Mouse (Mus musculus): ENCODE measurements around the gene Kcnj3. TPM values are rescaled to one million over a fixed set of nuclear protein-coding genes. Genes with fewer than 3 reads are reported as not detected.

Kcnj3 gene
- polyA plus RNA-seq (2015; fragmentation: Nextera tagmentation; extraction: Ambion mirVana) = 0.62 and 0.64 TPM in 2 replicates

DNA sequence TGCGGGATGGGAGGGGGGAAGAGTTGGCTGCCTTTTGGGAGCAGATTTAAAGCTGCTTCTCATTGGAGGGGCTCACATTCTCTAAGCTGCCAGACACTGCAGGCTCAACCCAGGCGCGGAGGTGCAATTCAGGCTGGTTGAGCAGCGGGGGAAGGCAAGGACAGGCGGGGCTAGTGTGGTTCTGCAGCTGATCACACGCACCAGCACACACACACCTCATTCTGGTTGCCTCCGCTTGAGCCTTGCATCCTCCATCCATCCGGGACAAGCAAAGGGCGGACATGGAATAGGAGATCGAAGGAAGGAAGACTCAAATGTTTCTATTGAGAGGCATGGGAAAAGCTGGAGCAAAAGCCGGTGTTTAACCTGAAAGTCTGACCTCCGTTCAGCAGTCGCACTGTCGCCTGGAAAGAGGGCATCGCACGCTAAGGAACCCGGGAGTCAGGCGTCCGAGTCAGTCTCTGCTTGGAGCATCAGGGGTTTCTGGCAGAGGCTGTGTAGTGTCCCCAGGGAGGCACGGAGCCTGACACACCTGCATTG, at the start of gene Kcnj3:
TSS of gene Kcnj3 (plus strand) at position 250 of the 540 bp plus-strand sequence.
- ATAC-seq (ENCODE audit: low read depth) = no peak
- H3K9ac ChIP-seq (ENCODE audit: low read length) = no peak within 1 kb of the TSS; the same call in 1 of the 2 replicates
- 1% methylated on average over 20 of the region's 20 CpGs for WGBS
- H3K27me3 ChIP-seq (ENCODE audit: control insufficient read depth, insufficient read depth, low read depth, low read length) = peaks cover 30% of the 10 kb centered on the region
- no peaks in the 10 kb centered on the region for H3K36me3 ChIP-seq (ENCODE audit: control insufficient read depth, insufficient read depth, low read length)
- peaks cover 6% of the 10 kb centered on the region for H3K4me1 ChIP-seq (replicated peaks; ENCODE audit: control insufficient read depth, insufficient read depth, low read length)
- no peaks in the 10 kb centered on the region for H3K9me3 ChIP-seq (ENCODE audit: control insufficient read depth, low read length)
- H3K4me3 ChIP-seq (ENCODE audit: low read length) = peak within 1 kb of the TSS; percentile 43
- no peak within 1 kb of the TSS for H3K27ac ChIP-seq (ENCODE audit: low read length)
- peak within 1 kb of the TSS; percentile 63 for H3K4me2 ChIP-seq (ENCODE audit: low read depth, low read length)

DNA sequence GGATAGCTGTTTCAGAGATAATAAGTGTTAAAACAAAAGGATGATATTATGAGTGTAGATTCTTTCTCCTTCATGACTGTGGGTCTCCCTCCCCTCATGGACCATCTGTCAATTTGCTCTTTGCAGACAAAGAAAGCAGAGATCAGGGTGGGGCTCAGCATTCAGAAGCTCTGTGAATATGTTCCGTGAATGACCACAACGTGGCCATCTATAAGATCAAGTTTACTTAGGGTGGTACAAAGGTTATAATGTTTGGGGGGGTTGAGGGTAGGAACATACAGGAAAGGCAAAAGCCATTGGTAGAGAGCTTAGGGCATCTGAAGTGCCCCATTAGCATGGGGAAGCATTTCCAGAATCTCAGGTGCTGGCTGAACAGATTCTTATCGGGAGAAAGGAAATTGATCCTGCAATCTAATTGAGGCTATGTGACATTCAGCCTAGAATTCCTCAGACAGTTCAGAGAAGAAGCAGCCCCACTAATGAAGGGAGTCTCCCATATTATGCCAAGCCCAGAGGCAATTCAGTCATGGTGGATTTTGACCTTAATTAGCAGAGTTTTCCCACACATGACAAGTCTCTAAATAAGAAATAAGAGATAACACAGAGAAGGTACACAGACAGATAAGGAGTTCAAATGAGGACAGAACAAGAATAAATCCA, 45.3 kb upstream of the Kcnj3 start:
- no peaks in the 10 kb centered on the region for H3K36me3 ChIP-seq (ENCODE audit: control insufficient read depth, insufficient read depth, low read length)
- H3K27me3 ChIP-seq (ENCODE audit: control insufficient read depth, insufficient read depth, low read depth, low read length) = no peaks in the 10 kb centered on the region
- no peak overlapping the region for H3K4me2 ChIP-seq (ENCODE audit: low read depth, low read length)
- WGBS = 72% methylated on average over 3 of the region's 3 CpGs
- H3K9me3 ChIP-seq (ENCODE audit: control insufficient read depth, low read length) = no peaks in the 10 kb centered on the region
- no peaks in the 10 kb centered on the region for H3K4me1 ChIP-seq (replicated peaks; ENCODE audit: control insufficient read depth, insufficient read depth, low read length)
- H3K27ac ChIP-seq (ENCODE audit: low read length) = no peak overlapping the region
- ATAC-seq (ENCODE audit: low read depth) = no peak
- no peak overlapping the region for H3K4me3 ChIP-seq (ENCODE audit: low read length)
- H3K9ac ChIP-seq (ENCODE audit: low read length) = no peak overlapping the region

DNA sequence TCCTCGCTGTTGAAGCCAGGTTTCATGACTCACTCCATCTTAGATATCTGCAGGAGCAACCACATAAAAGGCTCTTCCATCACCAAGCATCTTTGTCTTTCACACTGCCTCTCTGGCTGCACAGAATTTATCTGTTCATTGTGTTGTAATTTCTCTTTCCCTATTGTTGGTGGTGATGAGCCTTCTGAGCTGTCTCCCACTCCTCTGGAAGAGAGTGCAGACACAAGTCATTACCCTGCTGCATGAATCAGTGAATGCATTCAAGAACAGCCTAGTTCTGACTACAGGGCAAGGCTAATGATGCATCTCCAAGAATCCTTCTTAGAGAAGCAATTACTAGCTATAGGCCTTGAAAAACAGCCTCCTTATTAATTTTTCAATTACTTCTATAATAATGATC, 30.5 kb upstream of the Kcnj3 start:
- H3K9ac ChIP-seq (ENCODE audit: low read length) = no peak overlapping the region
- H3K4me1 ChIP-seq (replicated peaks; ENCODE audit: control insufficient read depth, insufficient read depth, low read length) = no peaks in the 10 kb centered on the region
- no peak for ATAC-seq (ENCODE audit: low read depth)
- no peak overlapping the region for H3K27ac ChIP-seq (ENCODE audit: low read length)
- H3K27me3 ChIP-seq (ENCODE audit: control insufficient read depth, insufficient read depth, low read depth, low read length) = no peaks in the 10 kb centered on the region
- 59% methylated on average over 1 of the region's 1 CpGs for WGBS
- H3K4me3 ChIP-seq (ENCODE audit: low read length) = no peak overlapping the region
- no peaks in the 10 kb centered on the region for H3K36me3 ChIP-seq (ENCODE audit: control insufficient read depth, insufficient read depth, low read length)
- no peak overlapping the region for H3K4me2 ChIP-seq (ENCODE audit: low read depth, low read length)
- no peaks in the 10 kb centered on the region for H3K9me3 ChIP-seq (ENCODE audit: control insufficient read depth, low read length)

DNA sequence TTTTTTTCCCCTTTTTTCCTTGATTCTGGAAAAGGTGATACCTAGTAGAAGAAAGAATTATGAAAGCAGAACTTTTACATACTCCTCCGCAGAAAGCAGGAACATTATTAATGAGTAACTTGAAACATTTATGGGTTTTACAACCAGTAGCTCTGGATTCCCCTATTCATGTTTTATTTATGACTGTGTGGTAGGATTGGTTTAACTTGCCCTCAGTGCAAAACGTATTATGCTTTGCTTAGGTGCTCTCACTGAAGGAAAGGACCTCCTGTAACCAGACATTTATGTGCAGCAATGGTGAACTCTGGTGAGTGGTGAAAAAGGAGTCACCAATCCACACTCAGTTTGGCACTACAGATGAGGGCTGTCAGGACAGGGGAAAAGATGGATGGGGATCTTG, 8.1 kb upstream of the Kcnj3 start:
- 50% methylated on average over 2 of the region's 2 CpGs for WGBS
- no peak for ATAC-seq (ENCODE audit: low read depth)
- H3K9ac ChIP-seq (ENCODE audit: low read length) = no peak overlapping the region

DNA sequence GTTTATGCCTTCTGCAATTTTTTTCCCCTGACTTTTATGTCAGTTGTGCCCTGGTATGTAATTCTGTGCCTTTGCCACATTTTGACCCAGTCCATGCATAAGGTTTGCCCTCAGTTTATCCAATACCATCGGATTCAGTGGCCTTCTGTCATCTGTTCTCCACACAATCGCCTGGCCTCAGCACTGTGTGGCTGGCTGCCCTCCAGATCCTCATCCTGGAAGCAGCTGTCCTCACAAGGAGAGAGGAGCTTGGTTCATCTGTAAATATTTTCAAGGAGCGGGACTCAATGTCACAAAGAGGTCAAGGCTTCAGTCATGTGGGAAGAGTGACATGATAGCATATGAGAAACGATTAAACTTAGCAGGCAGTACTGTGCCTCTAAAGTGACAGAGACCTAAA, 3.7 kb upstream of the Kcnj3 start:
- peaks cover 6% of the 10 kb centered on the region; the same call in 1 of the 2 replicates for H3K4me1 ChIP-seq (replicated peaks; ENCODE audit: control insufficient read depth, insufficient read depth, low read length)
- WGBS = 30% methylated on average over 4 of the region's 4 CpGs
- H3K27me3 ChIP-seq (ENCODE audit: control insufficient read depth, insufficient read depth, low read depth, low read length) = peaks cover 22% of the 10 kb centered on the region
- H3K9ac ChIP-seq (ENCODE audit: low read length) = no peak overlapping the region
- no peak overlapping the region for H3K4me2 ChIP-seq (ENCODE audit: low read depth, low read length)
- no peak for ATAC-seq (ENCODE audit: low read depth)
- no peak overlapping the region for H3K4me3 ChIP-seq (ENCODE audit: low read length)
- no peak overlapping the region for H3K27ac ChIP-seq (ENCODE audit: low read length)
- no peaks in the 10 kb centered on the region for H3K9me3 ChIP-seq (ENCODE audit: control insufficient read depth, low read length)
- no peaks in the 10 kb centered on the region for H3K36me3 ChIP-seq (ENCODE audit: control insufficient read depth, insufficient read depth, low read length)

More for the DNA sequence above, 8.1 kb upstream of the Kcnj3 start:
- H3K27me3 ChIP-seq (ENCODE audit: control insufficient read depth, insufficient read depth, low read depth, low read length) = no peaks in the 10 kb centered on the region
- no peak overlapping the region for H3K4me2 ChIP-seq (ENCODE audit: low read depth, low read length)
- no peak overlapping the region for H3K27ac ChIP-seq (ENCODE audit: low read length)
- no peak overlapping the region for H3K4me3 ChIP-seq (ENCODE audit: low read length)
- H3K9me3 ChIP-seq (ENCODE audit: control insufficient read depth, low read length) = no peaks in the 10 kb centered on the region
- H3K36me3 ChIP-seq (ENCODE audit: control insufficient read depth, insufficient read depth, low read length) = no peaks in the 10 kb centered on the region
- H3K4me1 ChIP-seq (replicated peaks; ENCODE audit: control insufficient read depth, insufficient read depth, low read length) = no peaks in the 10 kb centered on the region

DNA sequence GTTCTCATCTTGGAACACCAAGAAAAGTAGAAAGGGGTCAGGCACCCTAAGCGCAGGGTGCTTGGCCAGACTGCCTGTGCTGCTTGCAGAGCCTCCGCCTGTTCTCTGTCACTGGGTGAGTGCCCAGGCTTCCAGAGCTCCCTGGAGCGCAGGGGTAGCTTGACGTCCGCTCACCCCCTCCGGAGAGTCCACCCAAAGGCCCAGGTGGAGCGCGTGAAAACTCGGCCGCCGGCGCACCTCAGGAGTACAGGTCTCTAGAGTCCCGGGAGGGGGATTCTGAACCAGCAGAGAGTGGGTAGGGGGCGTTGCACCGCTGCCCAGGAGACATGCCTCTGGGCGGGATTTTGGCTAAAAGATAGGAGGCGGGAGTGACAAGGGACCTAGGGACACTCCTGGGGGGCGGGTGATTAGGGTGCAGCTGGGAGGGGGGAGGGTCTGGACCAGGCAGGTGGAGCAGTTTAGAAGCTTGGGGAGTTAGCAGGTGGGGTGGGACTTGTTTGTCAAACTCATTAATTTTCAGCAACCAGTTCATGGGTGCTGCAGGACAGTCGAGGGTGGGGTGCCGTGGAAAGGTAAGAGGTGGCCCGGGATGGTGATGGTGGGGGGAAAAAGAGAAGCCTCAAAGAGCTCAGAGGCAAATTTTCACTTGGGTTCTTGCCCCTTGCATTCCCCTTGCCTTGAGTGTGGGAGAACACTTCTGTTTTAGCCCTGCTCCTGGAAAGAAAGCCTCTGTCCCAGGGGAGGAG, 664 bp downstream of the Kcnj3 start:
- H3K4me3 ChIP-seq (ENCODE audit: low read length) = peak overlapping the region; percentile 43
- H3K4me2 ChIP-seq (ENCODE audit: low read depth, low read length) = peak overlapping the region; percentile 63
- no peak overlapping the region; the same call in 1 of the 2 replicates for H3K9ac ChIP-seq (ENCODE audit: low read length)
- no peaks in the 10 kb centered on the region for H3K36me3 ChIP-seq (ENCODE audit: control insufficient read depth, insufficient read depth, low read length)
- H3K27ac ChIP-seq (ENCODE audit: low read length) = no peak overlapping the region
- 0 out of 2 replicates have a peak, but pooled peaks have one; percentile 36 for ATAC-seq (ENCODE audit: low read depth)
- WGBS = 1% methylated on average over 21 of the region's 21 CpGs
- H3K9me3 ChIP-seq (ENCODE audit: control insufficient read depth, low read length) = no peaks in the 10 kb centered on the region
- H3K4me1 ChIP-seq (replicated peaks; ENCODE audit: control insufficient read depth, insufficient read depth, low read length) = peaks cover 6% of the 10 kb centered on the region
- H3K27me3 ChIP-seq (ENCODE audit: control insufficient read depth, insufficient read depth, low read depth, low read length) = peaks cover 30% of the 10 kb centered on the region

DNA sequence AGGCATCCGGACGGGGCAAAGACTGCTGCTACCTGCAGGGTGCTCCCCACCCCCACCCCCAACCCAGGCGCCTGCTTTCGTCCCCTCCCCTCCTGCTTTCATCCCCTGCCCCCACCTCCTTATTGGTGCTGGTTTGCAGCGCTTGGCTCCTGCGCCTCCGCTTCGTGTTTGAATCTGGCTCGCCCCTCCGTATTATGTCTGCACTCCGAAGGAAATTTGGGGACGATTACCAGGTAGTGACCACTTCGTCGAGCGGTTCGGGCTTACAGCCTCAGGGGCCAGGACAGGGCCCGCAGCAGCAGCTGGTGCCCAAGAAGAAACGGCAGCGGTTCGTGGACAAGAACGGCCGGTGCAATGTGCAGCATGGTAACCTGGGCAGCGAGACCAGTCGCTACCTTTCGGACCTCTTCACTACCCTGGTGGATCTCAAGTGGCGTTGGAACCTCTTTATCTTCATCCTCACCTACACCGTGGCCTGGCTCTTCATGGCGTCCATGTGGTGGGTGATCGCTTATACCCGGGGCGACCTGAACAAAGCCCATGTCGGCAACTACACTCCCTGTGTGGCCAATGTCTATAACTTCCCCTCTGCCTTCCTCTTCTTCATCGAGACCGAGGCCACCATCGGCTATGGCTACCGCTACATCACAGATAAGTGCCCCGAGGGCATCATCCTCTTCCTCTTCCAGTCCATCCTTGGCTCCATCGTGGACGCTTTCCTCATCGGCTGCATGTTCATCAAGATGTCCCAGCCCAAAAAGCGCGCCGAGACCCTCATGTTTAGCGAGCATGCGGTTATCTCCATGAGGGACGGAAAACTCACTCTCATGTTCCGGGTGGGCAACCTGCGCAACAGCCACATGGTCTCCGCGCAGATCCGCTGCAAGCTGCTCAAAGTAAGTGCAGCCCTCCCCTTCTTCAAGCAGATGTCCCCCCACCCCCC, 1.5 kb downstream of the Kcnj3 start:
- Histone ChIP-seq H3K27me3 (ENCODE audit: control insufficient read depth, insufficient read depth, low read depth, low read length) (peaks cover 30% of the 10 kb centered on the region), H3K4me2 (ENCODE audit: low read depth, low read length) (peak overlapping the region; percentile 63), H3K27ac (ENCODE audit: low read length) (no peak overlapping the region), H3K4me3 (ENCODE audit: low read length) (peak overlapping the region; percentile 43), H3K9me3 (ENCODE audit: control insufficient read depth, low read length) (no peaks in the 10 kb centered on the region), H3K36me3 (ENCODE audit: control insufficient read depth, insufficient read depth, low read length) (no peaks in the 10 kb centered on the region), H3K4me1 (replicated peaks; ENCODE audit: control insufficient read depth, insufficient read depth, low read length) (peaks cover 6% of the 10 kb centered on the region), H3K9ac (ENCODE audit: low read length) (no peak overlapping the region)
- WGBS = 1% methylated on average over 51 of the region's 51 CpGs
- peak; percentile 12; the same call in 1 of the 2 replicates for ATAC-seq (ENCODE audit: low read depth)

DNA sequence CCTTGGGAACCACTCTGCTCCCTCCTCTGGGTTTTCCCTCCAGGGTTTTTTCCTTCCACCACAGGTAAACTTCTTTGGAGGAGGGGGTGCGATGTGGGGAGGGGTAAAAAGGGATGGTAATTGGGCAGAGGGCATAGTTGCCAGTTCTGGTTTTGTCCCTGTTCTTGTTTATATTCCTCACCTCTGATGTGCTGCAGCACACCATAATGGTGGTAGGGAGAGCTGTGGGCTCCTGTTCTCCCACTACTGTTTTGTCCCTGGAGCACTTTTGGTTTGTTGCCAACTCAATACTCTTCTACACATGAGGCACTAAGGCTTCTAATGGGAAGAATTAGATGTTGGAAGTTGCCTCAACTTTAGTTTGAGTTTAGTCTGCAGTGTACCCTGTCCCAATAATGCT, 2.2 kb downstream of the Kcnj3 start:
- H3K36me3 ChIP-seq (ENCODE audit: control insufficient read depth, insufficient read depth, low read length) = no peaks in the 10 kb centered on the region

More for the DNA sequence above, 2.2 kb downstream of the Kcnj3 start:
- no peaks in the 10 kb centered on the region for H3K9me3 ChIP-seq (ENCODE audit: control insufficient read depth, low read length)
- no peak overlapping the region for H3K27ac ChIP-seq (ENCODE audit: low read length)
- peaks cover 6% of the 10 kb centered on the region for H3K4me1 ChIP-seq (replicated peaks; ENCODE audit: control insufficient read depth, insufficient read depth, low read length)
- H3K9ac ChIP-seq (ENCODE audit: low read length) = no peak overlapping the region
- ATAC-seq (ENCODE audit: low read depth) = no peak
- no peak overlapping the region for H3K4me3 ChIP-seq (ENCODE audit: low read length)
- peaks cover 30% of the 10 kb centered on the region for H3K27me3 ChIP-seq (ENCODE audit: control insufficient read depth, insufficient read depth, low read depth, low read length)
- H3K4me2 ChIP-seq (ENCODE audit: low read depth, low read length) = no peak overlapping the region; the same call in 1 of the 2 replicates
- WGBS = 17% methylated on average over 1 of the region's 1 CpGs
